Mouse (Mus musculus): ENCODE measurements around the gene Ms4a18.
A peak's percentile ranks its signal among the peaks of the same experiment; 100 is the strongest.

GRCm38 (mm10) chr19:10959085-10959977 lies 58.5 kb downstream of the Ms4a18 start:
- no peak for TF ChIP-seq POLR2A (IDR thresholded peaks at IDR 0.05; ENCODE audit: extremely low read depth, insufficient read depth, low read length)
- TF ChIP-seq CTCF (IDR thresholded peaks at IDR 0.05; ENCODE audit: extremely low read depth, insufficient read depth, low read length): peak; percentile 74
